In the genomic region with DNA sequence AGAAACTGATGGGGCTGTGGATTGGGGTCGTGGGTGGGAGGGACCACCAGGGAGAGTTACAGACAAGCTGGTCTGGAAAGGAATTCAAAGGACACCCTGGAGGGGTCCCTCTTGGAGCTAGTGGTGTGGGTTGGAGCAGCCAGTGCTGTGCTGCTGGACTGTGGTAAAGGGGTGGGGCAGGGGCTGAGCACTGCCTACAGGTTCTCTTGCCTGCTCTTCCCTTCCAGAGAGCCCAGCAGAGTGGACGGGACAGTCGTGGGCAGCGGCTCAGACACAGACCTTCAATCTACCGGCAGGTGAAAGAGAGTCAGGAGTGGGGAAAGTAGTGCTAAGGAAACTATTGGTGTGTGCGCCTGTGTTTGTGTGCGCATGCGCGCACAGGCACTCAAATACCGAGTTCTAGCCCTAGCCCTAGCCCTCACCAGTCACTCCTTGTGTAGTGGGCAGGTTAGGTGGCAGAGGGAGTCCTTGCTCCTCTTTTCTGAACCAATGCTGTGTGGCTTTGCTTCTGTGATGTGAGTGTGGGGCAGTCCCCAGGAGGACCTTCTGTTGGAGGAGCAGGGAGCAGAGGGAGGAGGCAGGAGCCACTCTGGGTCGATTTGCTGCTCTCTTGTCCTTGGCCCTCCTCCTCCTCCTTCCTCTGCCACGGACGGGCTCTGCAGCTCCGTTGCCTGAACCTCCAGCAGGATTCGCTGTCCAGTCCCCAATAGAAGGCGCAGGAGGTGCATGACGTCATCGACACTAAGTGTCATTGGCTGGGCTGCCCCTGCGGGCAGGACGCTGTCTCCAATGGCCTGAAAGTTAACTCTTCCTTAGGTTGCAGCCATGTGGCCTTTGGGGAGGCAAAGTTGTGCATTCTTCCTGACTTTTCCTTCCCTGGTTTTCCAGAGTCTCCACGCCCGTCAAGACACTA, we compare ENCODE assay signal across 8 mouse cellular contexts. TPM values are rescaled to one million over a fixed set of nuclear protein-coding genes. Genes with fewer than 3 reads are reported as not detected.
DNase-seq lines count a peak whose midpoint lies in the region; ATAC-seq and TF ChIP-seq lines count a peak whose summit lies in the region.

No protein-coding gene starts in this region.

- intact Hi-C loops in gastrocnemius, adult 2 months (cut with DNase I) = no loop called here

- TF ChIP-seq CTCF in gastrocnemius, adult 2 months (IDR thresholded peaks at IDR 0.05) = peak; percentile 39
- peak; percentile 65 for TF ChIP-seq CTCF in hindbrain, postnatal 0 days (IDR thresholded peaks at IDR 0.05; ENCODE audit: low read depth)

- peak; percentile 91 for ATAC-seq in common myeloid progenitor, adult 5-6 weeks (replicated peaks; ENCODE audit: low read depth, poor library complexity, severe bottlenecking)
- peak; percentile 81 for ATAC-seq in hindbrain, postnatal 0 days

- 8% methylated on average over 22 of the region's 22 CpGs for WGBS in hindbrain, postnatal 0 days

- H3K27me3 ChIP-seq in hindbrain, postnatal 0 days (ENCODE audit: insufficient read depth, low read length) = no peaks in the 10 kb centered on the region
- H3K27me3 ChIP-seq in megakaryocyte, embryonic 14.5 days (replicated peaks) = peaks cover 92% of the 10 kb centered on the region

- peaks cover 36% of the 10 kb centered on the region for H3K4me1 ChIP-seq in hindbrain, postnatal 0 days (ENCODE audit: insufficient read depth, low read length)
- H3K4me1 ChIP-seq in megakaryocyte, embryonic 14.5 days = peaks cover 52% of the 10 kb centered on the region

- H3K4me3 ChIP-seq in gastrocnemius, adult 2 months = peak overlapping the region; percentile 71
- no peak overlapping the region for H3K4me3 ChIP-seq in hindbrain, postnatal 0 days (ENCODE audit: low read length)
- peak overlapping the region; percentile 83 for H3K4me3 ChIP-seq in megakaryocyte, embryonic 14.5 days (replicated peaks)

- no peaks in the 10 kb centered on the region for H3K9me3 ChIP-seq in hindbrain, postnatal 0 days (ENCODE audit: low read length)
- no peaks in the 10 kb centered on the region for H3K9me3 ChIP-seq in megakaryocyte, embryonic 14.5 days

- peak overlapping the region; percentile 50 for H3K4me2 ChIP-seq in hindbrain, postnatal 0 days (ENCODE audit: low read depth, low read length)

- H3K27ac ChIP-seq in gastrocnemius, adult 2 months = peak overlapping the region; percentile 94
- H3K27ac ChIP-seq in hindbrain, postnatal 0 days = peak overlapping the region; percentile 62; the same call in 1 of the 2 replicates

- no peaks in the 10 kb centered on the region for H3K36me3 ChIP-seq in hindbrain, postnatal 0 days (ENCODE audit: insufficient read depth, low read length)
- no peaks in the 10 kb centered on the region for H3K36me3 ChIP-seq in megakaryocyte, embryonic 14.5 days (replicated peaks; ENCODE audit: low read length)

- peak; percentile 93 for DNase-seq in adipocyte (ENCODE audit: low spot score)
- peak; percentile 96 for DNase-seq in gastrocnemius, adult 2 months
- peak; percentile 97 for DNase-seq in hindbrain, postnatal 0 days (ENCODE audit: low spot score)
- DNase-seq in left cerebral cortex, adult 8-10 months (ENCODE audit: low spot score in 2 of 2) = peak; percentile 50 to 92
- DNase-seq in right cerebral cortex, postnatal 10 days (ENCODE audit: low spot score in 2 of 2) = peak; percentile 96
- peak; percentile 93 for DNase-seq in urinary bladder, postnatal 14 days (ENCODE audit: low spot score)

- no peak overlapping the region for H3K9ac ChIP-seq in hindbrain, postnatal 0 days (replicated peaks; ENCODE audit: low read length)

RNA-seq across cellular contexts. Expression of gene Cygb, which starts 3.5 kb away (rescaled TPM):
- total RNA-seq in common myeloid progenitor, adult 5-6 weeks (2017) = not detected in 2 replicates
- 10 to 100 TPM in 1 of 2 experiments, 1 to 10 TPM in 1; 9.6 to 14.7 TPM for total RNA-seq in gastrocnemius, adult 2 months (2021)
- total RNA-seq in hindbrain, postnatal 0 days (2014; rRNA removed) = 48.4 and 54.7 TPM in 2 replicates
- polyA plus RNA-seq in hindbrain, postnatal 0 days (2015; fragmentation: Nextera tagmentation; extraction: Ambion mirVana) = 46.0 and 48.1 TPM in 2 replicates
- 10 to 100 TPM; 55.8 to 62.7 (median 58.2) TPM for total RNA-seq in left cerebral cortex, adult 8-10 months (2022)
- polyA plus RNA-seq in megakaryocyte, embryonic 14.5 days (2012; ENCODE audit: insufficient read depth, low replicate concordance) = not detected in 2 replicates

RNA-seq across cellular contexts. Expression of gene Prcd, which starts 4.2 kb away (rescaled TPM):
- not detected in 2 replicates for total RNA-seq in common myeloid progenitor, adult 5-6 weeks (2017)
- 1 to 10 TPM in 1 of 2 experiments, not detected in 1; 1.0 TPM for total RNA-seq in gastrocnemius, adult 2 months (2021)
- total RNA-seq in hindbrain, postnatal 0 days (2014; rRNA removed) = 1.2 and 1.3 TPM in 2 replicates
- 5.3 and 6.4 TPM in 2 replicates for polyA plus RNA-seq in hindbrain, postnatal 0 days (2015; fragmentation: Nextera tagmentation; extraction: Ambion mirVana)
- total RNA-seq in left cerebral cortex, adult 8-10 months (2022) = 1 to 10 TPM; 5.0 to 7.0 (median 5.5) TPM
- polyA plus RNA-seq in megakaryocyte, embryonic 14.5 days (2012; ENCODE audit: insufficient read depth, low replicate concordance) = not detected in 2 replicates

RNA-seq across cellular contexts. Expression of gene Rhbdf2, which starts 30.7 kb away (rescaled TPM):
- total RNA-seq in common myeloid progenitor, adult 5-6 weeks (2017) = 2.1 and 2.4 TPM in 2 replicates
- total RNA-seq in gastrocnemius, adult 2 months (2021) = 10 to 100 TPM; 11.6 to 14.4 TPM
- total RNA-seq in hindbrain, postnatal 0 days (2014; rRNA removed) = 3.8 and 4.0 TPM in 2 replicates
- 1.1 and 1.6 TPM in 2 replicates for polyA plus RNA-seq in hindbrain, postnatal 0 days (2015; fragmentation: Nextera tagmentation; extraction: Ambion mirVana)
- total RNA-seq in left cerebral cortex, adult 8-10 months (2022) = 1 to 10 TPM; 1.1 to 1.6 (median 1.3) TPM
- polyA plus RNA-seq in megakaryocyte, embryonic 14.5 days (2012; ENCODE audit: insufficient read depth, low replicate concordance) = 22.9 and 66.2 TPM in 2 replicates

Comparison
In these comparisons a context has a peak if more than half of its experiments do, and no peak if none do; other contexts are left out.
1. RNA of gene Cygb, which starts 3.5 kb away (total RNA-seq): 55.8 to 62.7 TPM in left cerebral cortex, adult 8-10 months, 48.4 to 54.7 TPM in hindbrain, postnatal 0 days and 9.6 to 14.7 TPM in gastrocnemius, adult 2 months; not detected in common myeloid progenitor, adult 5-6 weeks; every median in the first group is over 10 times any median in the second.
2. Peak in every context shown above with its lines, with median percentiles within 50 percentile points of each other: DNase-seq.